Mouse (Mus musculus): ENCODE measurements around the gene Cacna1c.

GRCm38 (mm10) chr6:118864696-118865620, 331.3 kb downstream of the Cacna1c start:
- TF ChIP-seq CTCF (IDR thresholded peaks at IDR 0.05; ENCODE audit: borderline replicate concordance, insufficient read depth, low read depth, low read length) (no peak), POLR2A (IDR thresholded peaks at IDR 0.05; ENCODE audit: borderline replicate concordance, insufficient read depth, low read length) (no peak)
